Mouse (Mus musculus): ENCODE measurements around the gene Prune2. TPM values are rescaled to one million over a fixed set of nuclear protein-coding genes. Genes with fewer than 3 reads are reported as not detected.

Prune2 gene
- total RNA-seq, 2 experiments from 2014 or later = not detected

DNA sequence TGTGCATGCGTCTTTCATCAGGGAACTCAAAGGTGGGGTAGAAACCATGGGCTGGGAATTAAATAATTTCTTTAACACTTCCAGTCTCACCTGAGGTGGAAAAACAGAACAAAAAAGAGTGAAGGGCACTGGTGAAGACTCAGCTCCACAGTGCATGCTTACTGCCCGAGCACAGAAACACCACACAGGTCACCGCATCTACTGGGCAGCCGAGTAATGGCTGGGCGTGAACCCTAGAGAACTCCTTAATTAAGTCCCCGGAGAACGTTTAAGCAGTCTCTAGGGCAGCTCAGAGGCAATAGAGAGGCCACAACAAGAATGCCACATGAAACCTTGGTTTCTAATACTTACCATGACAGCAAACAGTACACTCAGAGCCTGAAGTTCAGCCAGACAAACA lies 288.6 kb downstream of the Prune2 start:
- ATAC-seq (replicated peaks; ENCODE audit: low FRiP score, low TSS enrichment, poor library complexity, severe bottlenecking) = no peak

DNA sequence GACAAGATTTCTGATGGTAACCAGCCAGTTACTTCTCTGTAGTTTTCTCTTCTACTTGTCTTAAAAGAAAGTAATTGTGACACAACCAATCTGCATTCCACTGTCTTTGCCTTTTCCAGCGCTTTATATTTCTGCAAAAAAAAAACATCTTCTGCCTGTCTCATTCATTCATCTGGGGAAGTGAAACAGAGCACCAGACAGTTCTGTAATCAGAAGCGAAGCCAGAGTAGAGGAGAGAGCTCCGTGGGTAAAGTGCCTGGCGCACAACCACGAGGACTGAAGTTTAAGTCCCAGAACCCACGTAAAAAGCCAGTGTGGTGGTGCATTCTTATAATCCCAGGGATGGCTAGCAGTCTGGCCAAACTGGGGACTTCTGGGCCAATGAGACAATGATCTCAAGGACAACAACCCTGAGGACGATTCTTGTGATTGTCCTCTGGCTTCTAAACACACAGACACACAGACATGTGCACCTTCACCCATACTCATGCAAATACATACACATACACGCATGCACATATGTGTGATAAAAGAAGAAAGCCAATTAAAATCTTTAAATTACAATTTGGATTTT lies 291.5 kb downstream of the Prune2 start:
- ATAC-seq (replicated peaks; ENCODE audit: low FRiP score, low TSS enrichment, poor library complexity, severe bottlenecking) = no peak

DNA sequence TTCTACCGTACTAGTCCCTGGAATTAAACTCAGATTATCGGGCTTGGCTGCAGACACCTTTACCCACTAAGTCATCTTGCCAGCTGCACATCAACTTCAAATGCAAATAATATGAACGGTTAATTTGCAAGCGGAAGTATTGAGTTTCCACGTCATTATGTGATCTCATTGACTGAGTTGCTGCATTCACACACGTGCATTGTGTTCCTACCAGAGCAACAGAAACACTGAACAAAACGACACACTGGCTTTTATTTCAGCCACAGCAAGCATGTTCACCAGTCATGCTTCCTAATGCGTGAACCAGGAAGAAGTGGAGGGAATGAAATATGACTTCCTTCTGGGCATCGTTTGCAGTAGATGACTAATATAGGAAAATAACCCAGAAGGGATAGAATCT lies 293.8 kb downstream of the Prune2 start:
- ATAC-seq (replicated peaks; ENCODE audit: low FRiP score, low TSS enrichment, poor library complexity, severe bottlenecking) = no peak

DNA sequence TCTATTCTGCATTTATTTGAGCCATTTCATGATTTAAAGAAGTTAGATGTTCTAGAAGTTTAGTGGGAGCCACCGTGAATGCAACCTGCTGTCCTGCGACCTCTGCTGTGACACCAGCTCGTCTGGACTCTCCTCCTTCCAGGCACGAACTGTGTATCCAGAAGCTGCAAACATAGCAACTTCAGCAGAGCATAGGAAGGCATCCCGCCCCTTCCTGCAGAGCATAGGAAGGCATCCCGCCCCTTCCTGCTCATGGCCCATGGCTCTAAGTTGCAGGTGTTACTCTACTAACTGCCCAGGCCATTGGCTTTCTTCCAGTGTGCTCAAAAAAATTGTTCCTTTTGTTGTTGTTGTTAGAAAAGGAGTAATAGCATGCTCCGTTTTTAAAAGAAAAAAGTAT lies 294.9 kb downstream of the Prune2 start:
- ATAC-seq (replicated peaks; ENCODE audit: low FRiP score, low TSS enrichment, poor library complexity, severe bottlenecking) = no peak

DNA sequence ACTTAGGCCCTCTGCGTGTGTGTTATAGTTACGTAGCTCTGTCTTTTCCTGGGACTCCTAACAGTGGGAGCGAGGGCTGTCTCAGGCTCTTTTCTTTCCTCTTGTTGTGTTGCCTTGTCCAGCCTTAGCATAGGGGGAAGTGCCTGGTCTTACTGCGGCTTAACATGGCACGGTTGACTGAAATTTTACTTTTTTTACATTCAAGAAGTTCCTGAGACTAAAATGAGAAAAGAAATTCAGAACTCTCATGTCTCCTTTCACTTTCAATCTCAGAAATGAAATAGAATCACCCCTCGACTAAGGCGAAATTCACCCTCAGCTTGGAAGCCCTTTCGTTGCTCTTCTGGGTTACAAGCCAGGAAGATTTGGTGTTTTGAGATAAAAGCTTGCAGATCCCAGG lies 295.5 kb downstream of the Prune2 start:
- no peak for ATAC-seq (replicated peaks; ENCODE audit: low FRiP score, low TSS enrichment, poor library complexity, severe bottlenecking)

DNA sequence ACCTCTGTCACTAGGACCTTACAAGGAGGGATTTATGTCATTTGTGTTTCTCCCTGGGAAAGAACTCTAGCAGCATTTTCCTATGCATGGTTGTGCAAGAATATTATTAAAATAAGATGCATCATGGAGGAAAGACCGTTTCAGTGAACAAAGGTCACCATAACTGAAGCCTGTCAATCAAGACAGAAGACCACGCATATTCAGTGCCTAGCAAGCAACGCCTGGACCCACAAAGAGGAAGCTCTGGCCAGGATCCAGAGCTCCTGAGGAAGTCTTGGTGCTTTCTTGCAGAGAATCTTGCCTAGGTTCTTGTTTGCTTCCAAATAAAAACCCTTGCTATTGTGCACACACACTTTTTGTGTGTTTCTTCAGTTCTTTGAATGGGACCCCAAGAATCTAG lies 296.9 kb downstream of the Prune2 start:
- ATAC-seq (replicated peaks; ENCODE audit: low FRiP score, low TSS enrichment, poor library complexity, severe bottlenecking) = no peak

DNA sequence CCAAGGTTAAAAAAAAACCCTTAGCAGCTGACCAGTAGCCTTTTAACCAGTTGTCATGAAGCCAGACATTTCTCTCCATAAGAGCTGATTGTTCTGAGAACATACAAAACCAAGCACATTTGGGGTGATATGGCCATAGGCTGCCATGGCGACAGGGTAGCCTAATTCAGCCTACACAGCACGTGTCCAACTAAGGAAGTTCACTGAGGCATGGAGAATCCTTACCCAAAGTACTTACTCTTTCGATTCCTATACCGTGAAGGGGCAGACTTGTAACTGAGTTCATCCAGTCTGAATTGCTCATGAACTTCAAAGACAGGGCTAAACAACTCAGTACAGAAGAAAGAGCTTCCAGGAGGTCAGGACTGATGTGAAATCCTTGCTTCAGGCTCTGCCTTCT lies 299.6 kb downstream of the Prune2 start:
- ATAC-seq (replicated peaks; ENCODE audit: low FRiP score, low TSS enrichment, poor library complexity, severe bottlenecking) = no peak

DNA sequence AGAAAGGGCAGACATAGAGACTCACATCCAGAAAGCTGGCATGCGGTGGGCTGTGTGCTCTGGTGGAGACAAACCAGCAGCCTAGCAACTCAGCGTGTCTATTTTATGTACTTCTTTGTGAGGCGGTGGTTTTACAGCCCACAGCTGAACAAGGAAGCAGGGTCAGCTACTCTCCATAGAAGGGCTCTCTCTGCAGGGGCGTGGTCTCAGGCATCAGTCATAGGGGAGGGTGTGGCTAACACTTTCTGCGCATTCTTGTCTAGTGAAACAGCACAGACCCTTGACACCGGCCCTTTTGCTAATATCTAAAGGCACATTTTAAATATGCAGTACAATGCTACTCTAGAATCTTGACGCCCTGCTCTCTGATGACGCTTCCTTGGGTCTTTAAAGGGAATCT lies 300.5 kb downstream of the Prune2 start:
- peak; percentile 61 for ATAC-seq (replicated peaks; ENCODE audit: low FRiP score, low TSS enrichment, poor library complexity, severe bottlenecking)

DNA sequence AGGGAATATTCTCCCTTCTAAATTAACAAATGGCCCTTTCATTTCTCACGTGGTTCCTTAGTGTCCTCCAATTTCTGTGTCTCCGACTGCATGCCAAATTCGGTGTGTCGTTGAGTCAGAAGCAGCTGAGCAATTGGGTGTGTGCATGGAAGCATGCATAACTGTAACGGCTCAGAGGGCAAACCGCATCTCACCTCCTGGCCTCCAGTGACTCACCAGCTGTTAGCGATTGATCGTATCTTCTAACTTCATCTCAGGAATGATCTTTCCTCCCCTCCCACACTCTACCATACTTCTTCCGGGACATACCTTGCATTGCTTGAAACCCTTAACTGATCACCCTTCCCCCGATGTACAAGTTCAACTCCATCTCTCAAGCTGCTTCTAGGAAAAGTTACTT lies 300.9 kb downstream of the Prune2 start:
- ATAC-seq (replicated peaks; ENCODE audit: low FRiP score, low TSS enrichment, poor library complexity, severe bottlenecking) = no peak

DNA sequence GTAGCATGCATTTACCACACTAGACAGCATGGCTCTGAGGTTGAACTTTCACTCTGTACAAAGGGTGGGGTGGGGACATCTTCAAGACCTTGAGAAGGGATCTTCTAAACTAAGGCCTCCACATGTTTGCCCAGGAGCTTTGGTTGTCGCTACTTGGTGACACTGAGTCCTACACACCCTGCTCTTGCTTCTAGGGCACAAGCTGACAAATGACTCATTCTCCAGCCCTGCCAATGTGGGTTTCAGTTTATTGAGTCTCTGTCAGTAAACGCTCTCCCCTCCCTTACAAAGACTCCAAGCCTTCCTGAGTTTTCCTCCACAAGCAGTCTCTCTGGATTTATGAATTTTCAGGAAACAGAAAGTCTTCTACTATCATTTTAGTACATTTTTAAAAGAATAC lies 307.3 kb downstream of the Prune2 start:
- no peak for ATAC-seq (replicated peaks; ENCODE audit: low FRiP score, low TSS enrichment, poor library complexity, severe bottlenecking)

DNA sequence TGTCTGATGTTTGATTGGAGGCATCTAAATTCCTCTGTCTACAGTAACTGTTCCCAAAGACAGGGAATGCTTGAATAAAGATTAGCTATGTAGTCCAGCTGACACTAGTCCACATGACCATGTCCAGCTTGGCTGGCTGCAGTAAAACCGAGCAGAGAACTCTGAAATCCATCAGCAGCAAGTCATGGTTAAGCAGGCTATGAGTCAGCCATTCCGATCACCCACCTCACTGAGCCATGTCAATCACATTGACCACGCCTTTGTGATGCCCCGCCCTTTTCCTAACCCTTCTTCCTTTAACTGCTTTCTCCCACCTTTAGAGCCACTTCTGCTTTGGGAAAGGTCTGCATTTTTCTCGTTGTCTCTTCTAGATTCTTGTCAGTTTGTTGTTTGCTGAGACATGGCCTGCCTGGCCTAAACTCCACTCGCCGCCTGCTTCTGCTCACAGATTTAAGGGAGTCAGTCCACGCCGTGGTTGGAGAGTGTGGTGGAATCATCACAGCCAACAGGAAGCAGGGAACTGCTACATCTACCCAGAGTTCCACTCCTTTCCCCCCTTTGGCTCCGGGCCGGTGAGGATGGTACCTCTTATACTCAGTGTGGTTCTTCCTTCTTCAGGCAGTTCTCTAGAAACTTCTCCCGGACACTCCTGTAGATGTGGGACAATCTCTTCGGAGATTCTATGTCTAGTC lies 307.9 kb downstream of the Prune2 start:
- no peak for ATAC-seq (replicated peaks; ENCODE audit: low FRiP score, low TSS enrichment, poor library complexity, severe bottlenecking)

DNA sequence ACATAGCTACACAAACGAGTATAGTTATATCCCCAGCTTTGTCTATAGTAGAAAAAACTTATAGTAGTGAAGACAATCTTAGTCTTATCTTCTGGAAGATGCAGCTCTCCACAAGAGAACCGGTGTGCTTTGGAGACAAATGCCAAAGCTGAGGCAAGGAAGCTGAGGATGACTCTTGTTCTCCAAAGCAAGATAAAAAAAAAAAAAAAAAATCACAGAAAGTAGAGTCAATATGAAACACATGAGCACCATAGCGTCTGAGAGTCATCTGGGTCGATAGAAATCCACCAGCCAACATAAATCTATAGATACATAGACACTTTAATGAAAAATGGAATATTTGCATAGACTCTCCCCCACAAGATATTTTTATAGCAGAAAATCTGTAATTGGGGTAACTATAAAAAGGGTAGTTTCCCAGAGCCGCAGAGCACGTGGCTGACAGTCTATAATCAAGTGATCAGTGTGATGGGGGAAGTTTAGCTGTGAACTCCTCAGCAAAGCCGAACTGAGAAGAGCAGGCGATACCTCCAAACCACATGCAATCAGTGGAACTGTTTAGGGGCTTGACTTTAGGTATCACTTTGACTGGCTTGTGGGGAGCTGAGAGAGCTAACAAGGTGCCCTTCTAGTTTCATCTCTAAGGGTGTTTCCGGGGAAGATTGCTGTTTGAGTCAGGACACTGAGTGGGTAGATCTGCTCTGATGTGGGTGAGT lies 308.7 kb downstream of the Prune2 start:
- no peak for ATAC-seq (replicated peaks; ENCODE audit: low FRiP score, low TSS enrichment, poor library complexity, severe bottlenecking)

DNA sequence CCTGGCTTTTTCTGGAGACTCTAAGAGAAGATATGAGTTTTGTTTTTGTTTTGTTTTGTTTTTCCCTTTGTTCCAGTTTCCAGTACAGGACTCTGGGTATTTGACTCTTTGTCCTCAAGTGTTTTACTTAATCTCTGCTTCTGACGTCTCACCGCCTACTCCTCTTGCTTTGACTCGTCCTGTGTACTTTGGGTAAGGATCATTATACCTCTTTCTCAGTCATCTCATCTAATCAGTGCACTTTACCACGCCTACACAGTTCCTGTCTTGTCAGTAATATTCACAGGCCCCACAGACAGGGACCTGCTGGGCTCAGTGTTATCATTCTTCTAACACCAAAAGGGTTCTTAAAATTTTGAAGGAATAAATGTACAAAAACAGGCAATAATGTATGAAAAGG lies 312.8 kb downstream of the Prune2 start:
- no peak for ATAC-seq (replicated peaks; ENCODE audit: low FRiP score, low TSS enrichment, poor library complexity, severe bottlenecking)

DNA sequence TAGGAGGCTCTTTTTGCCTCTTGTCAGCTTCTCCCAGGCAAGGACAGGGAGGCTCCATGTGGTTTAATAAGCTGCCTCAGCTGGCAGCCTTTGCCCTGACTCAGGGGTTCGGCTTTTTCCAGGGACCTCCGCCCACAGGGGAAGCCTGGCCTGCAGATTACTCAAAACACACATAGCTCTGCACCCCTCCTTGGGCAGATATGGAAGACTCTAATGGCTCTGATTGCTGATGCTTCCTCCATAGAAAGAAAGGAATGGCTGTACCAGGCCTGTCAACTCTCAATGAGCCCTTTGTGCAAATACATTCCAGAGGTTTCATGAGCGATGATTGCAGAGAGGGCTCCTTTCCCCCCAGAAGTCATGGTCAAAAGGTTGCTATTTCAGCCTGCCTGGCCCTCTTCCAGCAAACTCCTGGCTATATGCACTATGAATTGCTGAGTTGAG lies 315.3 kb downstream of the Prune2 start:
- ATAC-seq (replicated peaks; ENCODE audit: low FRiP score, low TSS enrichment, poor library complexity, severe bottlenecking) = no peak

DNA sequence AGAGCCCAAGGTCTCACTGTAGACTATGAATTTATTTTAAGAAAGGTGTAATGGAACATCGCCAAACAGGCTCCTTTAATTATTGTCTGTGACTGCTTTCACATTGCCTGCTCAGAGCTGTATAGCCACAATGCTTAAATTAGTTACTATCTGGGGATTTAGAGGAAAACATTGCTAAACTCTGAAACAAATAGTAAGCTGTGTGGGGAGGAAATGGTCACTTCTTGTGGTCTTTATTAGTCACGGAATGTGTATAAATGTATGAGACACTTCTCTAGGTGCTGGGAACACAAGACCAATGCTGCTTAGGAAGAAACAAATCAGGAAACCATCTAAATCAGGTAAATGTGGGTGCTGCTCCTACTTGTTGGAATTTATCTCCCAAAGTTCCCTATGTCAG lies 317.1 kb downstream of the Prune2 start:
- ATAC-seq (replicated peaks; ENCODE audit: low FRiP score, low TSS enrichment, poor library complexity, severe bottlenecking) = no peak

Other genes starting within 250 kb of the Prune2 start
- gene Vps13a, start 175.2 kb upstream of the Prune2 start, total RNA-seq (2014; fragmentation: Nextera tagmentation) = 61.4 and 74.7 TPM in 2 replicates
- gene Vps13a, start 175.2 kb upstream of the Prune2 start, total RNA-seq (2017) = 80.3 and 100 TPM in 2 replicates
- gene Foxb2, start 82.3 kb upstream of the Prune2 start, total RNA-seq (2014; fragmentation: Nextera tagmentation) = not detected in 2 replicates
- not detected in 2 replicates for gene Foxb2, start 82.3 kb upstream of the Prune2 start, total RNA-seq (2017)